Mouse (Mus musculus) hindbrain, embryonic 13.5 days (tissue): ENCODE results near the gene Sh3bp1. TPM values are rescaled to one million over a fixed set of nuclear protein-coding genes. Genes with fewer than 3 reads are reported as not detected.

Source experiments
- ATAC-seq: fragments of 200-750 bp; cut with Nextera tagmentation; 2 replicates; pipeline ENCODE4 v1.8.0; 2017; ENCODE audit warnings: moderate TSS enrichment; ENCODE audit not compliant: low FRiP score
- H3K27ac ChIP-seq: fragments of 300-500 bp; sonication (generic); 2 replicates; pipeline ENCODE4 v1.5.1; 2015; ENCODE audit warnings: inconsistent platforms, mild to moderate bottlenecking, moderate library complexity
- H3K27me3 ChIP-seq: fragments of 300-500 bp; sonication (generic); 2 replicates; pipeline ENCODE4 v1.6.1; 2015; ENCODE audit warnings: mild to moderate bottlenecking, inconsistent platforms
- H3K36me3 ChIP-seq: fragments of 300-500 bp; sonication (generic); 2 replicates; pipeline ENCODE4 v1.6.1; 2015; ENCODE audit warnings: mild to moderate bottlenecking, inconsistent platforms
- H3K4me1 ChIP-seq: fragments of 300-500 bp; sonication (generic); replicated peaks from 2 replicates; pipeline ENCODE4 v1.6.1; 2015; ENCODE audit warnings: inconsistent platforms
- H3K4me2 ChIP-seq: fragments of 300-500 bp; sonication (generic); 2 replicates; pipeline ENCODE4 v1.6.1; 2015; ENCODE audit warnings: inconsistent platforms, mild to moderate bottlenecking, moderate library complexity
- H3K4me3 ChIP-seq: fragments of 300-500 bp; sonication (generic); 2 replicates; pipeline ENCODE4 v1.5.1; 2015; ENCODE audit warnings: mild to moderate bottlenecking, inconsistent platforms
- H3K9ac ChIP-seq: fragments of 300-500 bp; sonication (generic); 2 replicates; pipeline ENCODE4 v1.6.1; 2015; ENCODE audit warnings: mild to moderate bottlenecking, inconsistent platforms
- H3K9me3 ChIP-seq: fragments of 300-500 bp; sonication (generic); 2 replicates; pipeline ENCODE4 v1.6.1; 2016; ENCODE audit warnings: inconsistent platforms
- WGBS: fragments of 180-500 bp; shearing (Covaris S2); methylation state at CpG from one replicate; pipeline ENCODE4 v1.1.7; 2015; 5-methylcytosine and 5-hydroxymethylcytosine counted together
- polyA plus RNA-seq: library from polyadenylated mRNA; unstranded; fragments of >200 nt; fragmentation: Nextera tagmentation; extraction: Ambion mirVana; gene quantifications from 2 replicates; pipeline ENCODE4 v1.2.1, GENCODE M21; 2015

Gene Sh3bp1
- polyA plus RNA-seq, 1 experiment from 2014 or later, result 4.5 TPM

DNA sequence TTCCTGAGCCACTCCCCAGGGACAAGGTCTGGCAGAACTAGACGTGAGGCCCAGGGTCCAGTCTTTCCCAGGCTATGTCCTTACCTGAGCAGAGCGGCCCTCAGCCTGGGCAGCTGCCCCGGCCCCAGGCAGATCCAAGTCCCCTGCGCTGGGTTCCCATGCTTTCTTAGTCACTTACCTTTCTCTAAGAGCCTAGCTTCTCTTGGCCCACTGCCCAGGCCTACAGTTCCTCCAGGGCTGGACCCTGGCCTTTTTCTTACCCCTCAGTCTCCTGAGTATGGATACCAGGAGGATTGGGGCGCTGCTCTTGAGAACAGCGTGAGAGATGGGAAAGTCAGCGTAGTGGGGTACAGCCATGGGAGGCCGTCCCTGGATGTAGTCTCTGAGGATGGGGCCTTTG is 19.1 kb upstream of the Sh3bp1 start:
- Histone ChIP-seq H3K4me3 (no peak overlapping the region), H3K9me3 (no peaks in the 10 kb centered on the region), H3K27ac (no peak overlapping the region), H3K4me2 (no peak overlapping the region), H3K4me1 (peaks cover 30% of the 10 kb centered on the region), H3K27me3 (no peaks in the 10 kb centered on the region), H3K9ac (peak overlapping the region; percentile 60; the same call in 1 of the 2 replicates), H3K36me3 (peaks cover 57% of the 10 kb centered on the region)
- no peak for ATAC-seq
- WGBS, result 93% methylated on average over 8 of the region's 8 CpGs

DNA sequence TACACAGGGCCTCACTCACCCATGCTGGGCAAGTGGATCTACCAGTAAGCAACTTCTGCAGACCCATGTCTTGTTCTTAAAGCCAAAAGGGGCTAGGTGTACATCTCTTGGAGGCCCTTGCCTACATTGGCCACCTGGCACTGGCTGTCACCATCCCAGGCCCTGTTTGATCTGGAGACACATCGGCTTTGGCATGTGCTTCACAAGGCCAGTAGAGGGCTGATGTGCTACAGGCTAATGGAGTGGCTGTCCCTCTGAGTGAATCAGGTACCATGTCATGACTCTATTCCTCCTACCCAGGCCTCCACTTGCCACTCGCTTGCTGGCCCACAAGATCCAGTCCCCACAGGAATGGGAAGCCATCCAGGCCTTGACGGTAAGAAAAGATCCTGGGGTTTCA is 17.7 kb upstream of the Sh3bp1 start:
- Histone ChIP-seq H3K27me3 (no peaks in the 10 kb centered on the region), H3K9ac (no peak overlapping the region), H3K4me1 (peaks cover 20% of the 10 kb centered on the region), H3K9me3 (no peaks in the 10 kb centered on the region), H3K4me3 (no peak overlapping the region), H3K27ac (no peak overlapping the region), H3K4me2 (no peak overlapping the region), H3K36me3 (peaks cover 71% of the 10 kb centered on the region)
- ATAC-seq, result no peak
- 86% methylated on average over 3 of the region's 3 CpGs for WGBS

DNA sequence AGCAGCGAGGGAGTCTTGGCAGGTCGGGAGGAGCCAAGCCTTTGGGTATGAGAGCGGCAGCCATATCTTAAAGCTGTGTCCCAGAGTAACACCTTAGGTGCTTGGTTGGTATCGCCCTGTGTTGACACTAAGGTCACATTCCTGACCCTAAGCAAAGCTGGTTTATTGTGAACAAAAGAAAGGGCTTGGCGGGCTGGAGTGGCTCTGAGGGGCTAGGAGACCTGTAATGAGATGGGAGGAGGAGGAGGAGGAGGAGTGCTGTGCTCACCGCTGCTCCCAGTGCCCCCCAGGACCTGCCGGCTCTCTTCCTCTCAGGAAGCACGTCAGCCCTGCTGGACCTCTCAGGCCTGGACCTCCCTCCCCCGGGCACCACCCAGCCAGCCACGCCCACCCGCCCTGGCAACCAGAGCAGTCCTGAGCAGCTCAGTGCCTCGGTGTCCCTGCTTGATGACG is 10.1 kb upstream of the Sh3bp1 start:
- no peaks in the 10 kb centered on the region for H3K9me3 ChIP-seq
- no peak overlapping the region for H3K4me2 ChIP-seq
- ATAC-seq, result no peak
- H3K27me3 ChIP-seq, result no peaks in the 10 kb centered on the region
- WGBS, result 39% methylated on average over 13 of the region's 13 CpGs
- peaks cover 97% of the 10 kb centered on the region for H3K36me3 ChIP-seq
- peak overlapping the region; percentile 19; the same call in 1 of the 2 replicates for H3K9ac ChIP-seq
- H3K4me3 ChIP-seq, result no peak overlapping the region
- 0 out of 2 replicates have a peak overlapping the region, but pooled peaks have one; percentile 48 for H3K27ac ChIP-seq
- peaks cover 10% of the 10 kb centered on the region for H3K4me1 ChIP-seq

DNA sequence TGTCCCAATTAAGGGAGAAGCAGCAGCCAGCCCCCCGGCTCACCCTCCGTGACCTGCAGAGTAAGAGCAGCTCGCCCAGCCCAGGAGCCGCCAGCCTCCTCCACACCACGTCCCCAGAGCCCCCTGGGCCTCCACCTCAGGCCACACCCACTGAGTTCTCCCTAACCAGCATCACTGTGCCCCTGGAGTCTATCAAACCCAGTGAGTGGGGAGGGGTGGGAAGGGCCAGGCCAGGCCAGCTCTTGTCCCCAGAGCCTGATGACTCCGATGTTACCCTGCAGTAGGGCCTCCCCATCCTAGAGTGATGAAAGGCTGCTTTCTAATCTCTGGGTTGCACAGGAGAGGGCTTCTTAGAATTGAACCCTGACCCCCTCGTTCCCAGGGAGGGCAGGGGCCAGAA is 7.1 kb upstream of the Sh3bp1 start:
- no peak for ATAC-seq
- H3K9me3 ChIP-seq, result no peaks in the 10 kb centered on the region
- 73% methylated on average over 7 of the region's 7 CpGs for WGBS
- peaks cover 83% of the 10 kb centered on the region for H3K36me3 ChIP-seq
- peaks cover 13% of the 10 kb centered on the region for H3K4me1 ChIP-seq
- no peak overlapping the region for H3K4me2 ChIP-seq
- H3K27me3 ChIP-seq, result no peaks in the 10 kb centered on the region
- no peak overlapping the region for H3K4me3 ChIP-seq
- peak overlapping the region; percentile 35; the same call in 1 of the 2 replicates for H3K9ac ChIP-seq
- H3K27ac ChIP-seq, result no peak overlapping the region

DNA sequence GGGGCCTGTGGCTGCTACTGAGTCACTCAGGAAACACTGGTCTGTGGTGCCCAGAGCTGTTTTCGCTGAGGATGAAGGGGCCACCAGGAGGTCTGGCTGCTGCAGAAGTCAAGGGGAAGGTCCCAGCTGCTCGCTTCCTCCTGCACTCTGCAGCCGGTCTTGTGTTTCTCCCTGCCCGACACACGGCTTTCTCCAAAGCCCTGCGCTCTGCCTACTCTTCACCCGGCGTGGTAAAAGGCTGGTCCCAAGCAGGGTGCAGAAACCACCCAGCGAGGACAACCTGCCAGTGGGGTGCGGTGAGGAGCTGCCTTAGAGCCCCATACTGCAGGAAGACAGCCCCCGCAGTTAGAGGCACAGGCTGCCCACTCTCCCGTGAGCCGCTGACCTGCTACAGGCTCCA is 4.8 kb upstream of the Sh3bp1 start:
- no peak for ATAC-seq
- H3K27me3 ChIP-seq, result peaks cover 16% of the 10 kb centered on the region
- H3K4me3 ChIP-seq, result no peak overlapping the region
- no peaks in the 10 kb centered on the region for H3K9me3 ChIP-seq
- 0 out of 2 replicates have a peak overlapping the region, but pooled peaks have one; percentile 13 for H3K9ac ChIP-seq
- H3K27ac ChIP-seq, result peak overlapping the region; percentile 44; the same call in 1 of the 2 replicates
- peaks cover 19% of the 10 kb centered on the region for H3K4me1 ChIP-seq
- 79% methylated on average over 13 of the region's 13 CpGs for WGBS
- peaks cover 60% of the 10 kb centered on the region for H3K36me3 ChIP-seq
- H3K4me2 ChIP-seq, result no peak overlapping the region

DNA sequence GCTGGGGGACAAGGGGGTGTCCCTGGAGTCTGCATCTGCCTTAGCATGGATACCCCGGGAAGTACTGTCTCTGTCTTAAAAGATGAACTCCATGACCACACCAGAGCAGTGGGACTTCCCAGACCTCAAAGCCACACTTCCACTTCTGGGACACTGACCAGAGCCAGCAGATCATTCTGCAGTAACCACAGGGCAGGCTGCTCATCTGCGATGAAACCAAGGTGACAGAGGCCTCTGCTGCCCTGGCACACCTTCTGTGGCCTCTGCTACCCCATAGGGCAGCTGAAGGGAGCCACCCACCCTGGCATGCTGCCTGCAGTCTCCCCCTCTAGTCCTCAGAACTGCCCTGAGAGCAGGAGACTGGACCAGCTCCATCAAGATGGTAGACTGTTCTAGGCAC is 3.8 kb upstream of the Sh3bp1 start:
- Histone ChIP-seq H3K4me2 (no peak overlapping the region), H3K9ac (0 out of 2 replicates have a peak overlapping the region, but pooled peaks have one; percentile 13), H3K27ac (no peak overlapping the region), H3K9me3 (no peaks in the 10 kb centered on the region), H3K36me3 (peaks cover 51% of the 10 kb centered on the region), H3K4me3 (no peak overlapping the region), H3K27me3 (peaks cover 26% of the 10 kb centered on the region), H3K4me1 (peaks cover 27% of the 10 kb centered on the region)
- ATAC-seq, result no peak
- 89% methylated on average over 2 of the region's 2 CpGs for WGBS

DNA sequence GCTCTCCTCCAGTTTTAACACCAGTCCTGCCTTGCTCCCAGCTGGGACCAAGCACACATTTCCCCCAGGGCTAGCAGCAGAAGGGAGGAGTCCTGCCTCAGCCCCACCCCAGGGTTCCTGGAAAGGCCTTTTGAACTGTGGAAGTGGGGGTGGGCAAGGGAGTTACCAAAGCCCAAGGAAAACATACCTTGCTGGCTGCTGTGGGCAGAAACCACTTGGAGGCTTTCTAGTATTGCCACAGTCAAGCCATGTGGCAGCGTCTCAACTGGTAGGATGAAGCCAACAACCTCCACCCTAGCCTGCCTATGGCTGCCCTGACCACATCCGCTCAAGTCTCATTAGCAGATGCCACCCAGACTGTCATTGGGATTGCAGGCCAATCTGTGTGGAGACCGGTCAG is 3.4 kb upstream of the Sh3bp1 start:
- Histone ChIP-seq H3K4me2 (no peak overlapping the region), H3K4me1 (peaks cover 27% of the 10 kb centered on the region), H3K9ac (0 out of 2 replicates have a peak overlapping the region, but pooled peaks have one; percentile 13), H3K27me3 (peaks cover 30% of the 10 kb centered on the region), H3K9me3 (no peaks in the 10 kb centered on the region), H3K27ac (no peak overlapping the region), H3K36me3 (peaks cover 47% of the 10 kb centered on the region), H3K4me3 (no peak overlapping the region)
- 81% methylated on average over 3 of the region's 3 CpGs for WGBS
- no peak for ATAC-seq

DNA sequence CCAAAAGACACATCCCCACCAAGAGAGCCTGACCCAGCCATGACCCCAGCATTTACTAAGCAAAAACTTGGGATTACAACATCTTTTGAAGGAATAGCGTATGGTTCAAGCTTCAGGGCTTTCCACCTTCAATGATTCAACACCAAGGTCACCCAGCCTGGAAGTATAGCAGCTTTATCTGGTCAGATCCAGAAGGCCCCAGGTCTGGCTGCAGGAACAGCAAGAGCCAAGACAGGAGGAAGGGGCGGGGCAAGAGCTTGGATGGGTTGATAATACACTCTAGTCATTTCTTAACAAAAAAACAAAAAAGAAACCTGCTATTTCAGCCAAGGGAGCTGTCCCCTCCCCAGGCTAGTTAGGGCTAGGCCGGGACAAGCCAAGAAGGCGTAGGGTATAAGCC is 2.1 kb upstream of the Sh3bp1 start:
- Histone ChIP-seq H3K4me2 (no peak overlapping the region), H3K4me1 (peaks cover 27% of the 10 kb centered on the region), H3K27ac (no peak overlapping the region), H3K36me3 (peaks cover 34% of the 10 kb centered on the region), H3K27me3 (peaks cover 37% of the 10 kb centered on the region), H3K9me3 (no peaks in the 10 kb centered on the region), H3K4me3 (no peak overlapping the region), H3K9ac (no peak overlapping the region)
- WGBS, result 95% methylated on average over 4 of the region's 4 CpGs
- no peak for ATAC-seq

DNA sequence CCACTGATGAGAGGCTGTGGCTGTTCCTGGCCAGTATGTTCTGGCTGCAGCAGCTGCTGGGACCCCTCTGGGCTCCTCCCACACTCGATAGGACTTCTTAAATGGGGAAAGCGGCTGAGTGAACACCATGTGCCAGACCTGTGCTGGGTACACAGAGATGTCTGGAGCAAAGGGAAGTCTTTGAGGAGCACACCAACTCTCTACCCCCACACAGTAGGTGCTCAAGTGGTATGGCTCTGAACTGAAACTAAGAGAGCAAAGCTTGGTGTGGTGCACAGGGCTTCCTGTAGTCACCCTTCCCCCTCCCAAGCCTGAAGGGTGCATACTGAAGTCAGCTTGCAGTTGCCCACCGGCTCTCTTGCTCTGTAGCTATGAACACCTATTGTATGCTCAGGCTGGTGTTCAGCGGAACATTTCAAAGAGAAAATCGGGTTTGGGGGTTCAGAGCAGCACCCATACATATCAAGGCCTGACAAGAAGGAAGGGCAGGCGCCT is 1.0 kb upstream of the Sh3bp1 start:
- H3K4me1 ChIP-seq, result peaks cover 23% of the 10 kb centered on the region
- ATAC-seq, result no peak
- H3K27ac ChIP-seq, result no peak overlapping the region
- WGBS, result 53% methylated on average over 6 of the region's 6 CpGs
- peaks cover 23% of the 10 kb centered on the region for H3K36me3 ChIP-seq
- no peak overlapping the region for H3K4me3 ChIP-seq
- H3K9me3 ChIP-seq, result no peaks in the 10 kb centered on the region
- H3K9ac ChIP-seq, result no peak overlapping the region
- no peak overlapping the region for H3K4me2 ChIP-seq
- H3K27me3 ChIP-seq, result peaks cover 37% of the 10 kb centered on the region

DNA sequence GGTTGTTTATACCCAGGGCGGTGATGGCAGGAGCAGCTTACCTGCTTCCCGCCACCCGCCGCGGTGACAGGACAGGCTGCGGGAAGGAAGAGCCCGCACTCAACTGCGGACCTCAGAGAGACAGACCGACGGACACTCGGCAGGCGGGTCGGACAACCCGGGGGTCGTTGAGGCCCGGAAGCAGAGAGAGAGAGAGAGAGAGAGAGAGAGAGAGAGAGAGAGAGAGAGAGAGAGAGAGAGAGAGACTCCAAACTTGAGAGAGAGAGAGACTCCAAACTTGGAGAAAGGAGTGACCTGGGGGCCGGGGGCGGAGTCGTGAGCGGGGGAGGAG is 194 bp upstream of the Sh3bp1 start, which contains the start of gene Gm49510:
Gene Gm49510 (plus strand): TSS at position 259 of the 331 bp plus-strand sequence.
- Histone ChIP-seq H3K4me2 (peak within 1 kb of the TSS; percentile 90), H3K9ac (peak within 1 kb of the TSS; percentile 79), H3K27ac (no peak within 1 kb of the TSS; the same call in 1 of the 2 replicates), H3K4me1 (peaks cover 17% of the 10 kb centered on the region), H3K9me3 (no peaks in the 10 kb centered on the region), H3K27me3 (peaks cover 37% of the 10 kb centered on the region), H3K4me3 (peak within 1 kb of the TSS; percentile 53), H3K36me3 (peaks cover 15% of the 10 kb centered on the region)
- no peak for ATAC-seq
- 3% methylated on average over 20 of the region's 20 CpGs for WGBS

DNA sequence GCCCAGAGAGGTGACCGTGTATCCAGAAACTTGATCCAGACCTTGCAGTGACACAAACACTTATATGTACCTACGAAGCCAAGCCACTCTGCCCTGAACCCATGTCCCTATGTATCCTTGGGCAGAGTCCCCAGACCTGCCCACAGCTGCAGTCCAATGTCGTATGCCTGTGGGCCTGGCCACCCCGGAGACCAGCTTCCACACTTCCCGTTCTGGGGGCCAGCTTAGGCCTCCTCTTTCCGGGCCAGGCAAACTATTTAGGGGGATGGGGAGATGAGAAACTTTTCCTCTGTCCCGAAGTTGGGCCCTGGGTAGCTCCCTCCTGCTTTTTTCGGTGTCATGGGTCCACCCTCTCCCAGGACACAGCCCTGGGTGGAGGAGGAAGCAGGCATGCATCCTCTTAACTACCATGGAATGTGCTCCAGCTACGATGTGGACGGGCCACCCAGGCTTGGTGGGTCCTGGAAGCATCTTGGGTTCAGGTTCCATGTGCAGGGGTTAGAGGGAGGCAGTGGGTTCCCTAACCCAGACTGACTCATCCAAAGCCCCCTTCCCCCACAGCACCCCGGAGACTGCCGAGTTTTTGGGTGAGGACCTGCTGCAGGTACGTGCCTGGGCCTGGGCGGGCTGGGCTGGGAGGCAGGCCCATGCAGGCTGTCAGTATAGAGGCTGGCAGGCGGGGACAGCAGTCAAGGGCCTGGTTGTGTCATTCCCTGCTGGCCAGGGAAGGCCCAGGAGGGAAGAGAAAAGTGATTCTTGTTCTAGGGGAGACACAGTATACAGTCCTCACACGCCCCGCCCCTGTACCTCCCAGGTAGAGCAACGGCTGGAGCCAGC is 1.2 kb downstream of the Sh3bp1 start:
- H3K36me3 ChIP-seq, result peaks cover 2% of the 10 kb centered on the region; the same call in 1 of the 2 replicates
- H3K4me1 ChIP-seq, result peaks cover 17% of the 10 kb centered on the region
- peaks cover 37% of the 10 kb centered on the region for H3K27me3 ChIP-seq
- H3K4me3 ChIP-seq, result peak overlapping the region; percentile 53
- H3K27ac ChIP-seq, result no peak overlapping the region
- H3K9ac ChIP-seq, result peak overlapping the region; percentile 79
- peak overlapping the region; percentile 90 for H3K4me2 ChIP-seq
- no peaks in the 10 kb centered on the region for H3K9me3 ChIP-seq
- ATAC-seq, result no peak
- WGBS, result 18% methylated on average over 18 of the region's 18 CpGs

DNA sequence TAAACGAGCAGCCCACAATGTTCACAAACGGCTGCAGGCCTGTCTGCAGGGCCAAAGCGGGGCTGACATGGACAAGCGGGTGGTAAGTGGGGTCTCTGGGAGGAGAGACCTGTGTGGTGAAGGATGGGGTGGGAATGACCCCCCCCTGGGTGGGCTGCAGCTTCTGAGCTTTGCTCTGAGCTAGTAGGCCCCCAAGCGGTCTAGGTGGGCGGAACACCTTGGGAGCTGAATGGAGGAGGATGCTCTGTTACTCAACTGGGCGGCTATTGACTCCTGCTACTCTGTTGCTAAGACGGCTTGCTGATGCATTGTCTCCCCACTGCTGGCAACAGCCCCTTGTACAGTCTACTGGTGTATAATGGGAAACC is 1.8 kb downstream of the Sh3bp1 start:
- Histone ChIP-seq H3K36me3 (no peaks in the 10 kb centered on the region), H3K9me3 (no peaks in the 10 kb centered on the region), H3K27me3 (peaks cover 37% of the 10 kb centered on the region), H3K4me1 (peaks cover 15% of the 10 kb centered on the region), H3K4me2 (0 out of 2 replicates have a peak overlapping the region, but pooled peaks have one; percentile 90), H3K9ac (peak overlapping the region; percentile 24; the same call in 1 of the 2 replicates), H3K4me3 (no peak overlapping the region), H3K27ac (no peak overlapping the region)
- 39% methylated on average over 8 of the region's 8 CpGs for WGBS
- no peak for ATAC-seq
